Mouse (Mus musculus): Measurements from ENCODE around the gene Olfr1368.
"Not testable (repeated sequence)": the region's sequence is repeated elsewhere in the genome, so short reads cannot be mapped to it uniquely, and the experiment has no call there.

The Olfr1368 gene

GRCm38 (mm10) chr13:21167910-21168300 is 22.2 kb upstream of the Olfr1368 start:
- no peak for DNase-seq (ENCODE audit: low spot score in 2 of 2)

- peak; percentile 55 to 60 for DNase-seq (ENCODE audit: low spot score in 2 of 2)
Observed at GRCm38 (mm10) chr13:21166936-21167909, 21.6 kb upstream of the Olfr1368 start.

GRCm38 (mm10) chr13:21162591-21162990 is 16.9 kb upstream of the Olfr1368 start:
- DNase-seq (ENCODE audit: low spot score in 2 of 2): no peak

GRCm38 (mm10) chr13:21161591-21161990 is 15.9 kb upstream of the Olfr1368 start:
- no peak for DNase-seq (ENCODE audit: low spot score in 2 of 2)

DNA sequence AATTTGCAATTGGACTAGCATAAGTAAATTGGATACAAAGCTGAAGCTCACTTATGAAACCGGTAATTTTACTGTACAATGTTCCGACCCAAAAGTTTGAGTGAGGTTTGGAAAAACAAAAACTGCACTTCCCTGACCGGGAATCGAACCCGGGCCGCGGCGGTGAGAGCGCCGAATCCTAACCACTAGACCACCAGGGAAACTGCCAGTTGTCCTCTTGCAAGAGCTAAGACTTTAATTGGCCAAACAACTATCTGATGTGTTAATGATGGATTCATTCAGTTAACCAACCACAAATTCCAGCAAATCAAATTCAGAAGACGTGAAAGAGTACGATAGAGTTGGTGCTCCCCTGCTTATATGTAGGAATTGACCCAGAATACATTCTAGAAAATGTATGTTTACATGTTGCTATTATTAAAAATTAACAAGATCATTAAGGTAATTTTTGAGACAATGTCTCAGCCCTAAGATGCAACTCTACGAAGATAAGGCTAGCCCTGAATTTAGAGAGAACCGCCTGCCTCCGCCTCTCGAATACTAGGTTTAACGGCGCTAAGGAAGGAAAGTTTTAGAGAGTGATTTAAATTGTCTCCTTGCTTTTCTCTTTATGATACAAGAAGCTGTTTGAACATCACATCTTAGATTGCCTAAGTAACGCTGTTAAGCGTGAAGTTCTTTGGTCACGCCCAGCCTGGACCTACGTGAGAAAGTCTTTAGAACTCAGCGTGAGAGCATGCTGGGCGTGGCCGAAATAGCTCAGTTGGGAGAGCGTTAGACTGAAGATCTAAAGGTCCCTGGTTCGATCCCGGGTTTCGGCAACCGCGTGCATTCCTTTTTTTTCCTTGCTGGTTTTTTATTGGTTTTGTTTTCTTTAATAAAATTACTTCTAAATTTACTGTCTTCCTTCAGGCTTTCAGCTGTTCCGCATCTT is 15.3 kb upstream of the Olfr1368 start:
- DNase-seq (ENCODE audit: low spot score in 2 of 2): peak; percentile 89 to 94

DNA sequence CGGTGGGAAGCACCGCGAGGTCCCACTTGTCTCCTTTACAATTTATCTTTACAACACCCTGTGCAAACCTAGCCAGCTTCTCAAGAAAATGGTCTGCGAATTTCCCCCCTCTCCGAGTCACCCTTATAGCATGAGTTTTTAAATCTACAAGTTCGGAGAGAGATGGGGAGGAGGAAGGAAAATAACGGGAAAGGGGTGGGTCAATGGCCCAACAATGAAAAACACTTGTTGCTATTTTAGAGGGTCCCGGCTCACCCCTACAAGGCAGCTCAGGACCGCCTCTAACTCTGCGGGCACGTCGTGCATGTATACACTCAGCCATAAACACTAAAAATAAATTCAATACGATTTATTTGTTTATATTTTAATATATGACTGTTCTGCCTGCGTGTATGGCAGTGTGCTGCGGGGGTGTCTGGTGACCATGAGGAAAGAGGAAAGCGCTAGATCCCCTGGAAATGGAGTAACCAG is 14.4 kb upstream of the Olfr1368 start:
- no peak for DNase-seq (ENCODE audit: low spot score in 2 of 2)

GRCm38 (mm10) chr13:21159475-21159819 is 13.8 kb upstream of the Olfr1368 start:
- no peak for DNase-seq (ENCODE audit: low spot score in 2 of 2)

DNA sequence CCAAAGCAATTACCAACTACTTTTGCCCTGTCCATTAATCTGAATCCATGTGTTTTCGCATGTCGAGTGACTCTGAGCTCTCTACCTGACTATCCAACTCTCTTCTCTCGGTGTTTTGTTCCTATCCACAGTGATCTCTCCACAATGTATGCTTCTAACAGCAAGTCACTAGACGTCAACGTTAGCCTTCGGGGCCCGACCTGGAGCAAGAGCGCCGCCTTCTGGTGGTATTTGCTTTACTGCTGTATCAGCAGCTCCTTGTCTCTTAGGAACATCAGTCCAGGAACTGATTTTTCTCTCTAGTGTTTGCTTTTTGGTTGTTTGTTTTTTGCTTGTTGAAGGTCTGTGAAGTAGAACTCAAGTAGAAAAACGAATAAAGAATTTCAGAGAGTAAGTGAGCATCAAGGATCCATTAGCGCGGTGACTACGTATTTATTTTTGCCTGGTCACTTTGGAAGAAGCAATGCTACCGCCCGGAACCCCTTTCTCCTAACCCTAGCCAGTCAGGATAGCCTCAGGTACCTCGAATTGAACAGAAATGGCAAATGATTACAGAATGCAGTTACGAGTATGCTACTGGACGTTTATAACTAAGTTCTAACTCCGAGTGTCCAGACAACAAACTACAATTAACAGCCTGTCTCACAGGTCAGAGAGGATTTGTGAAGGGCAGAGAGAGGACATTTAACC is 13.3 kb upstream of the Olfr1368 start:
- DNase-seq (ENCODE audit: low spot score in 2 of 2): peak; percentile 72 to 78

GRCm38 (mm10) chr13:21158071-21158470 is 12.4 kb upstream of the Olfr1368 start:
- no peak for DNase-seq (ENCODE audit: low spot score in 2 of 2)

- no peak for DNase-seq (ENCODE audit: low spot score in 2 of 2)
Observed at GRCm38 (mm10) chr13:21155888-21156287, 10.2 kb upstream of the Olfr1368 start.

- no peak for DNase-seq (ENCODE audit: low spot score in 2 of 2)
Observed at GRCm38 (mm10) chr13:21142421-21142820, 3.2 kb downstream of the Olfr1368 start.

DNA sequence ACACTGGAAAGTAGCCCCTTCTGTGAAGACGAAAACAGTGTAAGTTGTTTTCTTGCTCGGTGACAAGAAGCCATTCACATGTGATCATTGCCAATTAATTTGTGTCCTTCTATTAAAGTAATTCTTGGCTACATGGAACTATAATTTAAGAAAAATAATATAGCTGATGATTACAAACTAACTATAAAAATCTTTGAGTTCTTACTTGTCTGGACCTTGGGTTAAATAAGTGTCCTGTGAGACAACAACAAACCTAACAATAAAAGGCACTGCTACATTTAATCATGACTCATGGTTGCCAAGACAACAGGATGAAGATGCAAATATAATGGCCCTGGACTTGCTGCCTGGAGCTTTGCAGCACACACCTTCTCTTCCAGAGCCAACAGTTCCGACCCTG is 16.3 kb downstream of the Olfr1368 start, which contains the start of gene Olfr263:
Olfr263 (plus strand) TSS at position 301 of the 400 bp plus-strand sequence.
- DNase-seq (ENCODE audit: low spot score in 2 of 2): not testable (repeated sequence)

DNA sequence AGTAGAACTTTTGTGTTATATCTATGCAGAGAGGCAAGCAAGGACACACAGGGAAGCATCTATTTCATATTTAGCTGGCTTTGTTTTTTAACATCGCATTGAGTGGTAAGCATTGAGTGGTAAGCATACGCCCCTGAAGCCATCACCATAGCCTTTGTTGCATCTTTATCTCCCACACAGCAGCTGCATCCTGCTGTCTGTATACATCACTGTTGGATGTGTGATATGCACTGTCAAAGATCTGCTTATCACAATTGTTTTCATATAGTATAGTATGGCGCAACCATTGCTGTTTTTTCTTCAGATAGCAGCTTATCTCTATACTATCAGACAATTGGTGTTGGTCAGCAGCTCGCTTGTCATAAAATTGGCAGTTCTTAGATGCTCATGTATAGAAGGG is 31.5 kb downstream of the Olfr1368 start:
- DNase-seq (ENCODE audit: low spot score in 2 of 2): no peak

DNA sequence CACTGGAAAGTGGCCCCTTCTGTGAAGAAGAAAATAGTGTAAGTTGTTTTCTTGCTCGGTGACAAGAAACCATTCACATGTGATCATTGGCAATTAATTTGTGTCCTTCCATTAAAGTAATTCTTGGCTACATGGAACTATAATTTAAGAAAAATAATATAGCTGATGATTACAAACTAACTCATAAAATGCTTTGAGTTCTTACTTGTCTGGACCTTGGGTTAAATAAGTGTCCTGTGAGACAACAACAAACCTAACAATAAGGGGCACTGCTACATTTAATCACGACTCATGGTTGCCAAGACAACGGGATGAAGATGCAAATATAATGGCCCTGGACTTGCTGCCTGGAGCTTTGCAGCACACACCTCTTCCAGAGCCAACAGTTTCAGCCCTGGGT is 34.5 kb downstream of the Olfr1368 start, which contains the start of gene Olfr1369-ps1:
Olfr1369-ps1 (plus strand) TSS at position 301 of the 400 bp plus-strand sequence.
- not testable (repeated sequence) for DNase-seq (ENCODE audit: low spot score in 2 of 2)

DNA sequence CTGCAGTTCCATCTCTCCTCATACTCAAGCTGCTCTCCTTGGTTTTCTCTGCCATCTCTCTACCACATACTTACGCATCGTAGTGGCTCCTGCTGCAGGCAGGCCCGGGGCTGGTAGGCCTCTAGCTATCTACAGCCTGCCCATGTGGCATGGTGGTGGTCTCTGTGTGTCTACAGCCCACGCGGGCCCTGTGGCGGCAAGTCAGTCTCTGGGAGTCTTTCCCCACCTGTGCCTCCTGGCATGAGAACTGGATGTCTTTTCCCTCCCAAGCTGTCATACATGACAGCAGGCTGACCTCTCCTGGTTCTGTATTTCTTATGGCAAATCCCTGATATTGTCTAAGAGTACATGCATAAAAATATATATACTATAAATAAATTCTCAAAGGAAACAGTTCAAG is 35.2 kb downstream of the Olfr1368 start:
- DNase-seq (ENCODE audit: low spot score in 2 of 2): no peak

DNA sequence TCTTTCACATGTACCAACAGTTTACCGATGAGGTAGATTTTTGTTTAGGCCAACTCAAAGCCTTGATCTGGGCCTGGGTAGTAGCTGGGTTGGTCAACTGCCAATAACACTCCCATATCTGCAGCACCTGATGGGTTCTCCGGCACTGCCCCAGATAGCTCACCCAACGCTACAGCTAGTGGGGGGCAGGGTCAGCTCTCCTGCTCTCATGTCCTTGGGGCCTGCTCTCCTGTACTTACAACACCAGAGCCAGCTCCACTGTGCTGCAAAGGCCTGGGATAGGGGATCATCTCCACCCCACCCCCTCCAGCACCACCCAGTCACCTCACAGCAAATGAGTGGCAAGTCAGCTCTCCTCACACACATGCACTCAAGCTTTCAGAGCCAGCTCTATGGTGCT is 35.9 kb downstream of the Olfr1368 start:
- DNase-seq (ENCODE audit: low spot score in 2 of 2): no peak

Data from urinary bladder, adult 18-20 months (tissue).